ENCODE assay signal across 30 mouse cellular contexts in the genomic region with DNA sequence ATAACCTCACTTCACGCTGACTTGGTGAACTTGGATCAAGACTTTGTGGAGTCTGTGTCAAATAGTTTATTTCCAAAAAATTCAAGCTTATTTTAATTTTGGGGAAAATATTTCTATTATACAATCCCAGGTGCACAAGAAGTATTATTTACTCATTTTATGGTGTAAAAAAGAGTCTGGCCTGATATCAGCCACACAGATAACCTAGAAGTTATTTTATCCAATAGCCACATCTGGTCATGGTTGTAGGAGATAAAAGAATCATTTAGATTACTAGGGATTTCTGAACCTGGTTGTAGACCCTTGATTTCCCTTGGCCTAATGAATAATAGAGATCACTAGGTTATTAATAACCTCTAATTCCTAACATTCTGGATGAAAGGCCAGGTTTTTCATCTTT.
"Had no signal": no experiment of that assay in that cellular context is flagged by ENCODE, and none has a peak within 500 bp of the region (broad histone marks: within the 10 kb centered on the region; RNA-seq: fewer than 3 reads in every experiment).

No protein-coding gene starts in this region.

- H3K27ac ChIP-seq: heart, embryonic 13.5 days; heart, embryonic 15.5 days; hindbrain, embryonic 10.5 days; hindbrain, embryonic 12.5 days; hindbrain, embryonic 13.5 days; hindbrain, embryonic 14.5 days; hindbrain, embryonic 15.5 days; hindbrain, postnatal 0 days; intestine, embryonic 15.5 days; kidney, embryonic 15.5 days; kidney, postnatal 0 days; layer of hippocampus, adult 2 months; left cerebral cortex, adult 2 months had no signal

- H3K4me1 ChIP-seq: heart, embryonic 12.5 days; heart, embryonic 13.5 days; heart, embryonic 15.5 days; hindbrain, embryonic 10.5 days; hindbrain, embryonic 12.5 days; hindbrain, embryonic 13.5 days; hindbrain, embryonic 15.5 days; intestine, embryonic 15.5 days; kidney, embryonic 15.5 days had no signal

- H3K9me3 ChIP-seq: heart, embryonic 12.5 days; heart, embryonic 13.5 days; heart, embryonic 15.5 days; hindbrain, embryonic 10.5 days; hindbrain, embryonic 12.5 days; hindbrain, embryonic 13.5 days; hindbrain, embryonic 15.5 days; intestine, embryonic 15.5 days; kidney, embryonic 15.5 days had no signal

- H3K4me3 ChIP-seq: heart, embryonic 12.5 days; heart, embryonic 13.5 days; heart, embryonic 15.5 days; hindbrain, embryonic 10.5 days; hindbrain, embryonic 12.5 days; hindbrain, embryonic 13.5 days; hindbrain, embryonic 15.5 days; intestine, embryonic 15.5 days; kidney, embryonic 15.5 days; layer of hippocampus, adult 2 months; left cerebral cortex, adult 2 months had no signal

- H3K36me3 ChIP-seq: heart, embryonic 12.5 days; heart, embryonic 13.5 days; heart, embryonic 15.5 days; hindbrain, embryonic 10.5 days; hindbrain, embryonic 12.5 days; hindbrain, embryonic 13.5 days; hindbrain, embryonic 15.5 days; intestine, embryonic 15.5 days; kidney, embryonic 15.5 days had no signal

- H3K27me3 ChIP-seq: heart, embryonic 12.5 days; heart, embryonic 13.5 days; heart, embryonic 15.5 days; hindbrain, embryonic 12.5 days; hindbrain, embryonic 13.5 days; hindbrain, embryonic 15.5 days; intestine, embryonic 15.5 days; kidney, embryonic 15.5 days had no signal

- H3K9ac ChIP-seq: heart, embryonic 12.5 days; heart, embryonic 13.5 days; heart, embryonic 15.5 days; hindbrain, embryonic 12.5 days; hindbrain, embryonic 13.5 days; hindbrain, embryonic 14.5 days; hindbrain, embryonic 15.5 days; intestine, embryonic 15.5 days; kidney, embryonic 15.5 days had no signal

- DNase-seq: heart, postnatal 10 days; heart, postnatal 14 days; heart, postnatal 36 days; heart, postnatal 4 days; kidney, adult 11 months; kidney, adult 18-20 months; kidney, adult 2 months; kidney, adult 8-10 months; kidney, adult 9 months; kidney, postnatal 10 days; kidney, postnatal 14 days; kidney, postnatal 25 days; kidney, postnatal 36 days; kidney, postnatal 4 days; layer of hippocampus, adult 9-11 months; layer of hippocampus, postnatal 36 days had no signal
